Mouse (Mus musculus) cerebellum, adult 2 months (tissue): ENCODE data around the gene Stau1. TPM values are rescaled to one million over a fixed set of nuclear protein-coding genes. Genes with fewer than 3 reads are reported as not detected.

ENCODE experiments used
- DNase-seq, 2 experiments: peaks; one replicate each; pipeline ENCODE4 v3.0.0; 2021
- H3K27ac ChIP-seq: fragments of 200-500 bp; 2 replicates; pipeline ENCODE4 v1.5.1; 2012; ENCODE audit warnings: low read length, control low read depth, inconsistent platforms; ENCODE audit not compliant: insufficient read depth
- H3K27me3 ChIP-seq: fragments of 200-500 bp; 2 replicates; pipeline ENCODE4 v1.6.1; 2012; ENCODE audit warnings: inconsistent platforms, mild to moderate bottlenecking, low read length, moderate library complexity; ENCODE audit not compliant: control insufficient read depth, insufficient read depth
- H3K4me1 ChIP-seq: fragments of 200-500 bp; 2 replicates; pipeline ENCODE4 v1.6.1; 2011; ENCODE audit warnings: low read length; ENCODE audit not compliant: control insufficient read depth, insufficient read depth
- H3K4me3 ChIP-seq: fragments of 200-500 bp; replicated peaks from 2 replicates; pipeline ENCODE3; 2011; ENCODE audit warnings: mild to moderate bottlenecking, low read depth, low read length, control low read depth; ENCODE audit not compliant: insufficient read depth
- CTCF ChIP-seq: fragments of 200-500 bp; IDR thresholded peaks from 2 replicates; pipeline ENCODE4 v1.5.1; 2011; ENCODE audit warnings: low read depth, mild to moderate bottlenecking, control low read depth, low read length, moderate library complexity, borderline replicate concordance; ENCODE audit not compliant: insufficient read depth
- POLR2A ChIP-seq: fragments of 200-500 bp; IDR thresholded peaks from 2 replicates; pipeline ENCODE4 v1.6.1; 2011; ENCODE audit warnings: low read length, control low read depth, borderline replicate concordance; ENCODE audit not compliant: insufficient read depth
- WGBS: fragments of 180-500 bp; shearing (Covaris S2); methylation state at CpG from one replicate; pipeline ENCODE4 v1.1.7; 2018; 5-methylcytosine and 5-hydroxymethylcytosine counted together
- polyA plus RNA-seq: library from polyadenylated mRNA; depleted of rRNA; stranded (reverse); fragments of >200 nt; gene quantifications from 2 replicates; pipeline ENCODE4 v1.2.3, GENCODE M21; 2012; rRNA removed

The Stau1 gene
- polyA plus RNA-seq = 52.2 and 54.9 TPM in 2 replicates

- WGBS = under 1% methylated on average over 88 of the region's 88 CpGs
- peaks cover 3% of the 10 kb centered on the region; the same call in 1 of the 2 replicates for H3K4me1 ChIP-seq
- no peaks in the 10 kb centered on the region for H3K27me3 ChIP-seq
- peak; percentile 94 to 97 for DNase-seq
- H3K27ac ChIP-seq = peak within 1 kb of the TSS; percentile 83
- TF ChIP-seq POLR2A (peak; percentile 65), CTCF (no peak)
- H3K4me3 ChIP-seq = peak within 1 kb of the TSS; percentile 78
These were observed at the start of gene Stau1 for GRCm38 (mm10) chr2:166995796-166996532. Gene Stau1, minus strand, starts transcription at chr2:166996299.

DNA sequence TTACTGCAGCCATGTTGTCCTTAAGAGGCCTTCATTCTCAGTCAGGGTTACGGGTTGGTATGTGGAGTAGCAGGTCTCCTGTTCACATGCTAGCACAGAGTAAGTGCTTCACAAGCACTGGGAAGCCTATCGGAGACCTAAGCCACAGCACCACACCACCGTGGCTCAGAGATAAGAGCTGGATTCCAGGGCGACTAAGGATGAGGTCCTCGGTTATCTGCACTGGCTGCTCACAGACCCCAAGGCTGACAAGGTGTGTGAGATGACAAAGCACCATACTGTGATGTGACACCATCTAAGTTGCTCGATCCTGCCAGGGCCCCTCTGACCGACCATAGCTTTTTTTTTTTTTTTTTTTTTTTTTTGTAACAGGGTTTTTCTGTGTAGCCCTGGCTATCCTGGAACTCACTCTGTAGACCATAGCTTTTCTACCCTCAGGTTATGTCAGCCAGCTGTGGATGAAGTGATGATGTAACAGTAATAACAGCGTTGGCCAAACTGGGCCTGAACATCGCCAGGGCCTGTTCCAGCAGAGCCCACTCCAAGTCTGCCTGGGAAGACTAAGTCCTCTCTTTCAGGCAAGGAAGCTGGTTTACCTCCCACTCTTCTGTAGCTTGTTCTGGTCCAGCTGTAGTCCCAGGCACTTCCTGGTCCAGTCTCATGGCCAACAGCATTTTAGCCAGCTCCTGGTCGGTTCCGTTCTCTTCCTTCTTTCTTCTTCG is 47.5 kb upstream of the Stau1 start:
- Histone ChIP-seq H3K4me3 (no peak overlapping the region), H3K27me3 (no peaks in the 10 kb centered on the region), H3K4me1 (peaks cover 9% of the 10 kb centered on the region), H3K27ac (no peak overlapping the region)
- whole genome bisulfite sequencing = 93% methylated on average over 12 of the region's 12 CpGs
- DNase-seq = no peak
- no peak for TF ChIP-seq CTCF
- no peak for TF ChIP-seq POLR2A

DNA sequence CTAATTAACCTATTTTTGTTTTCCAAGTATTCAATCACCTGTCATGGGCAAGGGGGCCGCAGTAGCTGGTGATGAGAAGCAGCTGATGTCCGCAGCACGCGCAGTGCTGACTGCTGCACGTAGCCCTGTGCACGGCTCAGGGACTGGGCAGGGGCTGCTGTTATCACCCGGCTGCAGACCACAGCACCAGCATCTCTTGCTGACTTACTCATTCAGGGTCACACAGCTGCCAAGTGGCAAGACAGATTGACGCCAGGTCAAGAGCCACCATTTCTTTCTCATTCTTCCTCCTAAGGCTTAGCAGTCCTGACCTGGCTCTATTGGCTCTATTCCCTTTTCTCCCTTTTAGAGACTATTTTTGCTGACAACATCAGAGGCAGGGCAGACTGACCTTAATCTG is 43.3 kb upstream of the Stau1 start:
- 75% methylated on average over 8 of the region's 8 CpGs for WGBS
- Histone ChIP-seq H3K27me3 (no peaks in the 10 kb centered on the region), H3K27ac (no peak overlapping the region), H3K4me1 (peaks cover 20% of the 10 kb centered on the region), H3K4me3 (no peak overlapping the region)
- TF ChIP-seq CTCF (no peak), POLR2A (no peak)
- peak in 1 of 2 experiments; percentile 18 for DNase-seq

DNA sequence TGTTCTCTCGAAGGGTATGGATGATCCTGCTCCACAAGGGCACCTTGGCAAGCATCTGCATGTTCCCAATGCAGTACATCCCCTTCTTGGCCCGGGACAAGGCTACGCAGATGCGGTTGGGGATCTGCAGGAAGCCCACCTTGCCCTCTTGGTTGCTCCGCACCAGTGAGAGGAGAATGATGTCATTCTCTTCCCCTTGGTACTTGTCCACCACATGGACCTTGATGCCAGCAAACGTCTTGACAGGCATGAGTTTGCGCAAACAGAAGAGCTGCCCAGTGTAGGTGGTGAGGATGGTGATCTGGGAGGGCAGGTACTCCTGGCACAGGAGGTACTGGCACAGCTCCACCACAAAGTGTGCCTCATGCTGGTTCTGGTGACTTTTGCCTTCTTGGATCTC is 42.6 kb upstream of the Stau1 start:
- H3K27me3 ChIP-seq = no peaks in the 10 kb centered on the region
- WGBS = 49% methylated on average over 7 of the region's 7 CpGs
- no peak overlapping the region for H3K4me3 ChIP-seq
- DNase-seq = peak in 1 of 2 experiments; percentile 32
- no peak for TF ChIP-seq CTCF
- TF ChIP-seq POLR2A = no peak
- no peak overlapping the region for H3K27ac ChIP-seq
- peaks cover 20% of the 10 kb centered on the region for H3K4me1 ChIP-seq

DNA sequence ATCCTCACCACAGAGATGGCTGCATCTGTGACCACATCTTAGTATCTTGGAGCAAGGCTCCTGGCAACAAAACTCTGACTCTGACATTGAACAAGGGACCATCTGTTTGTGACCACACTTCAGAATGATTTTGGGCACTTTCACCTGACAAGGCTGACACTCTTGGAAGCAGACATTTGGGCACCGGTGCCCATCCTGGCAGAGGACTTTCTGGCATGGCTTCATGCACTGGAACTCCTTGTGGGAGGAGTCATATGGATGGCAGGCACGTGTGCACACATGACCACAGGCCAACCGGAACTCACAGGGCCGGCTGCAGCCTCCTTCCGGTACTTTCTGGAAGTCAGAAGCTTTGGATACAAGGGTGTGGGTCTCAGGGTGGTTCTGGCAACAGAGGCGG is 42.2 kb upstream of the Stau1 start:
- TF ChIP-seq CTCF (no peak), POLR2A (no peak)

DNA sequence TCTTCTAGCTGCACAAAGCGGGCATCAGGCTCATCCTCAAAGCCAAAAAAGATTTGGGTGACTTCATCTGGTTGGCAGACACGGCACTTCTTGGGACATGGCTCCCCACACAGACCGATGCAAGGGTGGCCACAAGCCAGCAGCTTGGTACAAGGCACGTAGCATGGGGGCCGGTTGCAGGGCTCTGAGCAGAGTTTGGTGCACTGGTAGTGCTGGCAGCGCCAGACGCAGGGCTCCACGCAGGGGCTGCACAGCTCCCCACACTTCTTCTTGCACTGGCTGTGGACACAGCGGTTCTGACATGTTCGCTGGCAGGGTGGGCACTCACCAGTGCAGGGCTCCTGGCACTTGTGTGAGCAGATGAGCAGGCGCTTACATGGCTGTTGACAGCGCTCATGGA is 41.6 kb upstream of the Stau1 start:
- Histone ChIP-seq H3K4me3 (no peak overlapping the region), H3K27ac (no peak overlapping the region), H3K4me1 (peaks cover 20% of the 10 kb centered on the region), H3K27me3 (no peaks in the 10 kb centered on the region)
- no peak for DNase-seq
- WGBS = 42% methylated on average over 12 of the region's 12 CpGs
- TF ChIP-seq POLR2A (no peak), CTCF (no peak)

More for the DNA sequence above, 42.2 kb upstream of the Stau1 start:
- DNase-seq = peak; percentile 37 to 54
- no peak overlapping the region for H3K27ac ChIP-seq
- WGBS = 23% methylated on average over 6 of the region's 6 CpGs
- no peaks in the 10 kb centered on the region for H3K27me3 ChIP-seq
- H3K4me3 ChIP-seq = no peak overlapping the region
- peaks cover 20% of the 10 kb centered on the region for H3K4me1 ChIP-seq

DNA sequence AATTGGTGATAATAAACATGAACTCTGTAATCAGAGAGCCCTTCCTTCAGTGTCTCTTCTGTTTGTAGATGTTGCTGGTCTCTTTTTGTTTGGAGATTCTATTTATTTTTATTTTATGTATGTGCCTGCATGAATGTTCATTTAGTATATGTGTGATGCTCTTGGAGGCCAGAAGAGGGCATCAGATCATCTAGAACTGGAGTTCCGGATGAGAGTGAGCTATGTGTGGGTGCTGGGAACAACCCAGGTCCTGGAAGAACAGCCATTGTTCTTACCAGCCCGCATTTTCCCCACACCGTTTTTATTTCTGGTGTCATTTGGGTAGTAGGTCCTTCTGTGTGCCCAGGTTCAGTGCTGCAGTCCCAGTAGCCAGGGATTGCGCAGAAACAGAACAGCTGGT is 34.4 kb upstream of the Stau1 start:
- Histone ChIP-seq H3K4me3 (no peak overlapping the region), H3K27ac (no peak overlapping the region), H3K4me1 (no peaks in the 10 kb centered on the region), H3K27me3 (no peaks in the 10 kb centered on the region)
- TF ChIP-seq CTCF = no peak
- no peak for TF ChIP-seq POLR2A
- WGBS = 91% methylated on average over 4 of the region's 4 CpGs
- no peak for DNase-seq

GRCm38 (mm10) chr2:167028553-167028952 is 32.5 kb upstream of the Stau1 start:
- 88% methylated on average over 7 of the region's 7 CpGs for WGBS
- Histone ChIP-seq H3K4me3 (no peak overlapping the region), H3K27me3 (no peaks in the 10 kb centered on the region), H3K27ac (no peak overlapping the region), H3K4me1 (no peaks in the 10 kb centered on the region)
- no peak for TF ChIP-seq CTCF
- no peak for TF ChIP-seq POLR2A
- DNase-seq = no peak
